Mouse (Mus musculus) spleen, adult 2 months (tissue): Measurements from ENCODE around the gene Gpr160. TPM values are rescaled to one million over a fixed set of nuclear protein-coding genes. Genes with fewer than 3 reads are reported as not detected.

Experiments
- DNase-seq, 2 experiments: peaks; one replicate each; pipeline versions ENCODE4 v3.0.0 to v3.0.0-alpha.2; 2012 to 2021; ENCODE audit warnings: low spot score in 2 of 2, low read depth in 1 of 2
- H3K27ac ChIP-seq: fragments of 200-500 bp; 2 replicates; pipeline ENCODE4 v1.5.1; 2012; ENCODE audit warnings: low read length, inconsistent platforms; ENCODE audit not compliant: insufficient read depth
- H3K27me3 ChIP-seq: fragments of 200-500 bp; 2 replicates; pipeline ENCODE4 v1.6.1; 2012; ENCODE audit warnings: mild to moderate bottlenecking, moderate library complexity, low read length, inconsistent platforms; ENCODE audit not compliant: control insufficient read depth, insufficient read depth
- H3K36me3 ChIP-seq: fragments of 200-500 bp; 2 replicates; pipeline ENCODE4 v1.6.1; 2012; ENCODE audit warnings: mild to moderate bottlenecking, low read length, inconsistent platforms; ENCODE audit not compliant: control insufficient read depth, insufficient read depth
- H3K4me1 ChIP-seq: fragments of 200-500 bp; 2 replicates; pipeline ENCODE4 v1.6.1; 2011; ENCODE audit warnings: inconsistent platforms; ENCODE audit not compliant: control insufficient read depth, insufficient read depth, insufficient read length
- H3K4me3 ChIP-seq: fragments of 200-500 bp; 2 replicates; pipeline ENCODE4 v1.5.1; 2011; ENCODE audit warnings: mild to moderate bottlenecking, inconsistent platforms; ENCODE audit not compliant: insufficient read depth, insufficient read length; ENCODE audit errors: extremely low read depth
- CTCF ChIP-seq: fragments of 200-500 bp; IDR thresholded peaks from 2 replicates; pipeline ENCODE4 v1.5.1; 2011; ENCODE audit warnings: mild to moderate bottlenecking, inconsistent platforms; ENCODE audit not compliant: insufficient read depth, insufficient read length, insufficient replicate concordance; ENCODE audit errors: extremely low read depth
- POLR2A ChIP-seq: fragments of 200-500 bp; IDR thresholded peaks from 2 replicates; pipeline ENCODE4 v1.6.1; 2011; ENCODE audit warnings: low read depth, low read length, inconsistent platforms
- WGBS: fragments of 180-500 bp; shearing (Covaris S2); methylation state at CpG from one replicate; pipeline ENCODE4 v1.1.7; 2018; 5-methylcytosine and 5-hydroxymethylcytosine counted together
- polyA plus RNA-seq: library from polyadenylated mRNA; depleted of rRNA; stranded (reverse); fragments of >200 nt; gene quantifications from 2 replicates; pipeline ENCODE4 v1.2.3, GENCODE M21; 2012; rRNA removed

Gpr160 gene
- polyA plus RNA-seq, 1 experiment: 3.8 TPM

- Histone ChIP-seq H3K4me1 (no peaks in the 10 kb centered on the region), H3K36me3 (no peaks in the 10 kb centered on the region), H3K27ac (no peak overlapping the region), H3K4me3 (no peak overlapping the region), H3K27me3 (no peaks in the 10 kb centered on the region)
- DNase-seq: no peak
- TF ChIP-seq POLR2A (no peak), CTCF (no peak)
- WGBS: 87% methylated on average over 1 of the region's 1 CpGs
Measured at GRCm38 (mm10) chr3:30889014-30889413, 33.3 kb downstream of the Gpr160 start.

- Histone ChIP-seq H3K4me1 (no peaks in the 10 kb centered on the region), H3K27ac (no peak overlapping the region)
- WGBS: 81% methylated on average over 5 of the region's 5 CpGs
Measured at GRCm38 (mm10) chr3:30896721-30897120, 41.0 kb downstream of the Gpr160 start.

GRCm38 (mm10) chr3:30899407-30899806 lies 43.7 kb downstream of the Gpr160 start:
- Histone ChIP-seq H3K4me3 (no peak overlapping the region), H3K4me1 (no peaks in the 10 kb centered on the region), H3K27ac (no peak overlapping the region), H3K36me3 (peaks cover 19% of the 10 kb centered on the region), H3K27me3 (no peaks in the 10 kb centered on the region)
- 93% methylated on average over 8 of the region's 8 CpGs for WGBS
- TF ChIP-seq CTCF: no peak
- TF ChIP-seq POLR2A: no peak
- DNase-seq: no peak

More at GRCm38 (mm10) chr3:30896721-30897120, 41.0 kb downstream of the Gpr160 start:
- Histone ChIP-seq H3K4me3 (no peak overlapping the region), H3K36me3 (peaks cover 17% of the 10 kb centered on the region), H3K27me3 (no peaks in the 10 kb centered on the region)
- no peak for DNase-seq
- TF ChIP-seq POLR2A (no peak), CTCF (no peak)

- no peak for DNase-seq
- peaks cover 25% of the 10 kb centered on the region for H3K36me3 ChIP-seq
- no peaks in the 10 kb centered on the region for H3K4me1 ChIP-seq
- no peak for TF ChIP-seq POLR2A
- TF ChIP-seq CTCF: no peak
- H3K27ac ChIP-seq: no peak overlapping the region
- no peak overlapping the region for H3K4me3 ChIP-seq
- no peaks in the 10 kb centered on the region for H3K27me3 ChIP-seq
- 62% methylated on average over 1 of the region's 1 CpGs for WGBS
Measured at GRCm38 (mm10) chr3:30904658-30905057, 48.9 kb downstream of the Gpr160 start.

- no peak overlapping the region for H3K27ac ChIP-seq
- H3K4me3 ChIP-seq: no peak overlapping the region
- WGBS: 81% methylated on average over 4 of the region's 4 CpGs
- no peaks in the 10 kb centered on the region for H3K4me1 ChIP-seq
- no peaks in the 10 kb centered on the region for H3K27me3 ChIP-seq
- H3K36me3 ChIP-seq: peaks cover 34% of the 10 kb centered on the region
- no peak for DNase-seq
- TF ChIP-seq CTCF: no peak
- no peak for TF ChIP-seq POLR2A
Measured at GRCm38 (mm10) chr3:30917160-30917559, 61.4 kb downstream of the Gpr160 start.

GRCm38 (mm10) chr3:30927664-30928063 lies 71.9 kb downstream of the Gpr160 start:
- no peak overlapping the region for H3K4me3 ChIP-seq
- TF ChIP-seq CTCF: no peak
- no peak for TF ChIP-seq POLR2A
- no peaks in the 10 kb centered on the region for H3K27me3 ChIP-seq
- peaks cover 17% of the 10 kb centered on the region for H3K36me3 ChIP-seq
- H3K4me1 ChIP-seq: no peaks in the 10 kb centered on the region; the same call in 1 of the 2 replicates
- 75% methylated on average over 3 of the region's 3 CpGs for WGBS
- no peak overlapping the region for H3K27ac ChIP-seq
- no peak for DNase-seq

GRCm38 (mm10) chr3:30929828-30930227 lies 74.1 kb downstream of the Gpr160 start:
- Histone ChIP-seq H3K36me3 (peaks cover 16% of the 10 kb centered on the region), H3K27ac (no peak overlapping the region), H3K27me3 (no peaks in the 10 kb centered on the region), H3K4me3 (no peak overlapping the region), H3K4me1 (no peaks in the 10 kb centered on the region; the same call in 1 of the 2 replicates)
- DNase-seq: no peak
- no peak for TF ChIP-seq POLR2A
- no peak for TF ChIP-seq CTCF
- WGBS: 70% methylated on average over 3 of the region's 3 CpGs

- Histone ChIP-seq H3K27ac (no peak overlapping the region), H3K27me3 (no peaks in the 10 kb centered on the region), H3K4me1 (no peaks in the 10 kb centered on the region), H3K4me3 (no peak overlapping the region), H3K36me3 (peaks cover 24% of the 10 kb centered on the region)
- no peak for TF ChIP-seq CTCF
- no peak for TF ChIP-seq POLR2A
- DNase-seq: no peak
Measured at GRCm38 (mm10) chr3:30934384-30934783, 78.6 kb downstream of the Gpr160 start.

Other genes with a start within 250 kb of the Gpr160 start
- not detected in 2 replicates for gene Lrriq4, start 211.4 kb upstream of the Gpr160 start, polyA plus RNA-seq
- gene Lrrc34, start 208.1 kb upstream of the Gpr160 start, polyA plus RNA-seq: 0.04 TPM in 1 of 2 replicates, not detected in the other
- not detected in 2 replicates for gene Lrrc31, start 156.1 kb upstream of the Gpr160 start, polyA plus RNA-seq
- gene Samd7, start 109.7 kb upstream of the Gpr160 start, polyA plus RNA-seq: 0.02 TPM in 1 of 2 replicates, not detected in the other
- 5.0 and 6.1 TPM in 2 replicates for gene Sec62, start 63.1 kb upstream of the Gpr160 start, polyA plus RNA-seq
- gene Phc3, start 113.5 kb downstream of the Gpr160 start, polyA plus RNA-seq: 27.0 and 31.2 TPM in 2 replicates
- gene Prkci, start 139.8 kb downstream of the Gpr160 start, polyA plus RNA-seq: 3.7 and 5.0 TPM in 2 replicates
- 4.7 and 5.5 TPM in 2 replicates for gene Skil, start 239.1 kb downstream of the Gpr160 start, polyA plus RNA-seq